Mouse (Mus musculus): ENCODE measurements at regions not wholly inside any gene's neighbourhood (a gene's known extent, or its start where the extent isn't known, plus 50 kb on each side); places are given as distances from the start of the nearest gene placed in this dataset.
A peak's percentile ranks its signal among the peaks of the same experiment; 100 is the strongest.

DNA sequence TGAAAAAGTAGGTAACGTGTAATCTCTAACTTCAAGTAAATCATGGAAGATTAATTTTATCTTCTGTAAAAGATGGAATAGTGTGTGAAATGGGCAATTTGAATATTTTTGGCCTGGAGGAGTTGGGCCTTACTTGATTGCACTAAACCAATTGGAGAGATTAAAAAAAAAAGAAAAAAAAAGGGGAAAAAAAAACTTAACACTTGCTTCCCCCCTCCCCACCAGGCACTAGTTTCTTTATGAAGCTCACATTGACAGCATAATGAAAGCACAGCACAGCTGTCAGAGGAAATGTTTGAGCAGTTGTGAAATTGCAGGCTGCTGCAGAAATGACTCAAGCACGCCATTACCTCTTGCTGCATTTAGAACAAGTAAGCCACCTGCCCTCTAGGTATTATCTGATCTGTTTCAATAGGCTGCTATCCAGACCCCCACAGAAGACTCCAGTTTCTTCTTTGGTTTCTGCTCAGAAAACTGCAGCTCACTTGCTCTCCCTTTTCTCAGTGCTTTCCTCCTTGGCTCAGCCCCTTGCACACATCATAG lies 297.9 kb downstream of the D3Ertd751e start:
- H3K27ac ChIP-seq (replicated peaks) = peak overlapping the region; percentile 47; the same call in 1 of the 2 replicates
- no peak for ATAC-seq (replicated peaks)
- H3K9me3 ChIP-seq = no peaks in the 10 kb centered on the region
- H3K36me3 ChIP-seq = no peaks in the 10 kb centered on the region
- no peak overlapping the region for H3K4me3 ChIP-seq
- H3K27me3 ChIP-seq = no peaks in the 10 kb centered on the region
- 0 out of 2 replicates have a peak, but pooled peaks cover 4% of the 10 kb centered on the region for H3K4me1 ChIP-seq
- H3K4me2 ChIP-seq (replicated peaks) = no peak overlapping the region
- WGBS = 59% methylated on average over 2 of the region's 2 CpGs
- H3K9ac ChIP-seq (replicated peaks) = no peak overlapping the region

DNA sequence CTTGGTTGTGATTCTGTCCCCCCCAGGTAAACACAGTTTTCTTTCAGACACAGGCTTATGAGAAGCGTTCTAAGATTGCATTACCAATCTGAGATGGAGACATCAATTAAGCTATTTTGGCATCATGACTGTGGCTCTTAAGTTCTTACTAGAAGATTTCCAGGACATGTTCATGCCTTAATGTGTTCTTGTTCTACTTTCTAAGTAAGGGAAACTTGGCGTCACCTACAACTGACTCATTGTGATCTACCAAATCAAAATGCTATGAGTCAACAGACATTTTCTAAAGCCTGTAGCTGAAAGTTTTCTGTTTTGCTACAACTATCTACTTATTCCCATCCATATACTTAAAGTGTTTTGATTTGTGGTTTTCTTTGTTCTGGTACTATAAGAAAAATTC lies 298.5 kb downstream of the D3Ertd751e start:
- peak overlapping the region; percentile 47; the same call in 1 of the 2 replicates for H3K27ac ChIP-seq (replicated peaks)
- H3K4me3 ChIP-seq = no peak overlapping the region
- no peaks in the 10 kb centered on the region for H3K36me3 ChIP-seq
- H3K4me2 ChIP-seq (replicated peaks) = no peak overlapping the region
- ATAC-seq (replicated peaks) = no peak
- 0 out of 2 replicates have a peak, but pooled peaks cover 4% of the 10 kb centered on the region for H3K4me1 ChIP-seq
- WGBS = 95% methylated on average over 2 of the region's 2 CpGs
- H3K27me3 ChIP-seq = no peaks in the 10 kb centered on the region
- no peaks in the 10 kb centered on the region for H3K9me3 ChIP-seq
- no peak overlapping the region for H3K9ac ChIP-seq (replicated peaks)

DNA sequence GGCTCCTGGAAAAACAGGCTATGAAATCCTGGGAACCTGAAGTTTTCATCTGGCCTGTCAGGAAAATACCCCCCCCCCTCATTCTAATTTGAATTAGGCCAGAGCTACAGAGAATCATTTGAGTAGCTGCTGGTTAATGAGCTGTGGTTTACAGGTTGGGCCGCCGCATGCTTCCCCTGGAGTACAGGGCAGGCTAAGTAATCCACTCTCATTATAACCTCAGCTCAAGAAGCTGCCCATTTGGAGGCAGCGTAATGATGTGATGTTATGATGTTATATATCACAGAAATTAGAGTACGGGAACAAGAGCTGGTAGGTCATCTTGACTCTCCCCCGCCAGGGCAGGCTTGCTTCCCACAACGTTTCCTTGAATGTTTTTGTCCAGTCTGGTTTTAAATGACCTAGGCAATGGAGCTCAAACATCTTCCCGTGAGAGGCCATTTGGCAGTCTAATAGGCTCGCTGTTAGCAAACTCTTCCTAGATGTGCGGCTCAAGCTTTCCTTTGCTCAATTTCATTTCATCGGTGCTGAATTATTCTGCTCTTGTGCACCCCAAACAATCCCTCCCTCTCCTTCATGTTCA lies 315.0 kb downstream of the D3Ertd751e start:
- Histone ChIP-seq H3K4me1 (no peaks in the 10 kb centered on the region), H3K27me3 (no peaks in the 10 kb centered on the region), H3K4me3 (no peak overlapping the region), H3K4me2 (replicated peaks) (no peak overlapping the region), H3K36me3 (no peaks in the 10 kb centered on the region), H3K9ac (replicated peaks) (no peak overlapping the region), H3K27ac (replicated peaks) (no peak overlapping the region), H3K9me3 (no peaks in the 10 kb centered on the region)
- WGBS = 66% methylated on average over 10 of the region's 10 CpGs
- ATAC-seq (replicated peaks) = no peak

DNA sequence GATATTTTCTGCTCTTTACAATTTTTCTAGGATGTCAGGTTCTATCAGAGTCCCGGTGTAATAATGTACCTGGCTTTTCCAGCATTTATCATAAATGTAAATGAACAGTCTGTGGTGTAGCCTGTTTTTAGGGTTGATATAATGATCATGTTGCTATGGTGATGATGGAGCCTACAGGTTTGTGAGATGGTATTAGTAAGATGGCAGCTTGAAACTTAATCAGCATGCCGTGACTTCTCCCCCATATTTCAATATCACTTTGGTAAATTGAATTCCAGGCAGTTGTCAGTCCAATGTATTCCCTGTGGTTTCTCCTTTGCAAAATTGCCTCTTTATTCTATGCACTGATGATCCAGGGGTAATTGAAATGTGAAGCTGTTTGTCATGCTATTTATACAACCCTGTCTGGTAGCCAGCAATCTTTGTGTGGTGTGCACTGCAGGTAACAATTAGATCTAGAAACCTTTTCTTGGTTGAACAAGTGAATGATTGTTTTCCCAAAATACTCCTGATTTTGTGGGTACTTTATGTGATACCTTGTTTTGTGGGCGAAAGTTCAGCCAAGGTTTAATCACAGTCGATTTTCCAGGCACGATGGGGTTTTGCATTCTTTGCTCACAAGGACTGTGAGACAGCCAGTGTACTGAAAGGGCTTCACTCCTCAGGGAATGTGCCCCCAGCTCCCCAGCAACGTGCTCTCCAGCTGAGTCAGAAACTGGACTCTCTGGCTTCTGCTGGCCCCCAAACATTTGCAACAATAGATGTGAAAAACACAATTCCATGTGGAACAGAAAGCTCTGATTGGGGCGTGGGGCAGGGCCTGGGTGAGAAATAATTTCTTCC lies 322.9 kb downstream of the D3Ertd751e start:
- H3K27ac ChIP-seq (replicated peaks) = no peak overlapping the region
- 16% methylated on average over 7 of the region's 7 CpGs for WGBS

DNA sequence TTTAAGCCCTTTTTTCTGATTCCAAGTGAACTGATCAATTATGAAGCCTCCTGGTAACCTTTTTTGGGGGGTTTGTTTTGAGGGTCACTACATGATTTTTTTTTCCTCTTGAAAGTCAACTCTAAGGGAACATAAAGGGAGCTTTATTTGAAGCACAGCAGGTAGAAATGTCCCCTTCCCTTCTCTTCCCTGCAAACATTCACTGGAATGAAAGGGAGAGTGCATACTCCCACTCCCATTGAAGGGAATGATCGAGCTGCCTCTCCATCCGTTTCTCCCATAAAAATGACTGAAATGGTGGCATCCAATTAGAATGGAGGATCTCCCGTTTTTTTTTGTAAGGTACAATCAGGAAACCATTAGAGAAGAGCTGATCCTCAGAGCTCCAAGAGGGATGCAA lies 323.6 kb downstream of the D3Ertd751e start:
- Histone ChIP-seq H3K4me1 (0 out of 2 replicates have a peak, but pooled peaks cover 3% of the 10 kb centered on the region), H3K9me3 (no peaks in the 10 kb centered on the region), H3K9ac (replicated peaks) (no peak overlapping the region), H3K36me3 (no peaks in the 10 kb centered on the region), H3K27ac (replicated peaks) (no peak overlapping the region), H3K27me3 (no peaks in the 10 kb centered on the region), H3K4me2 (replicated peaks) (no peak overlapping the region), H3K4me3 (no peak overlapping the region)
- no peak for ATAC-seq (replicated peaks)
- WGBS = 8% methylated on average over 3 of the region's 3 CpGs

More for the DNA sequence above, 322.9 kb downstream of the D3Ertd751e start:
- no peak overlapping the region for H3K9ac ChIP-seq (replicated peaks)
- no peaks in the 10 kb centered on the region for H3K36me3 ChIP-seq
- H3K27me3 ChIP-seq = no peaks in the 10 kb centered on the region
- 0 out of 2 replicates have a peak, but pooled peaks cover 3% of the 10 kb centered on the region for H3K4me1 ChIP-seq
- H3K9me3 ChIP-seq = no peaks in the 10 kb centered on the region
- no peak; the same call in 1 of the 2 replicates for ATAC-seq (replicated peaks)
- H3K4me3 ChIP-seq = no peak overlapping the region
- no peak overlapping the region for H3K4me2 ChIP-seq (replicated peaks)

DNA sequence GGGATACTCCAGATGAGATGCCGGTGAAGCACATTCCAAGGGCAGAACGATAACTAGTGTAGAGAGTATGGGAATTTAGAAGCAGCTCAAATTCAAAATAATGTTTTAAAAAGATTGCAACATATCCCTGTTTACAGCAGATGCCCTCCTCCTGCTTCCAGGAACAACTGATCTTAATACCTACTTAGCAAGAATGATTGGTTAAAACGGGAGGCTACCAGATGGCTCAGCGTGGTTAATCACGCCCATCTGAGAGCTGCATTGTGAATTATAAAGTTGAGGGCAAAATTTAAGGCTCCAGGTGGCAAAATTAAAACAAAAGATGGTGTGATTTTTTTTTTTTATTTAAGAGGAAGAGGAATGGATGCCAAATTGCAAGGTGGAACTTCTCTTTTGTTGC lies 324.6 kb downstream of the D3Ertd751e start:
- no peak overlapping the region for H3K4me2 ChIP-seq (replicated peaks)
- no peak for ATAC-seq (replicated peaks)
- no peaks in the 10 kb centered on the region for H3K27me3 ChIP-seq
- H3K9me3 ChIP-seq = no peaks in the 10 kb centered on the region
- H3K9ac ChIP-seq (replicated peaks) = no peak overlapping the region
- no peaks in the 10 kb centered on the region for H3K36me3 ChIP-seq
- 78% methylated on average over 5 of the region's 5 CpGs for WGBS
- no peak overlapping the region for H3K4me3 ChIP-seq
- 0 out of 2 replicates have a peak, but pooled peaks cover 3% of the 10 kb centered on the region for H3K4me1 ChIP-seq
- no peak overlapping the region for H3K27ac ChIP-seq (replicated peaks)

DNA sequence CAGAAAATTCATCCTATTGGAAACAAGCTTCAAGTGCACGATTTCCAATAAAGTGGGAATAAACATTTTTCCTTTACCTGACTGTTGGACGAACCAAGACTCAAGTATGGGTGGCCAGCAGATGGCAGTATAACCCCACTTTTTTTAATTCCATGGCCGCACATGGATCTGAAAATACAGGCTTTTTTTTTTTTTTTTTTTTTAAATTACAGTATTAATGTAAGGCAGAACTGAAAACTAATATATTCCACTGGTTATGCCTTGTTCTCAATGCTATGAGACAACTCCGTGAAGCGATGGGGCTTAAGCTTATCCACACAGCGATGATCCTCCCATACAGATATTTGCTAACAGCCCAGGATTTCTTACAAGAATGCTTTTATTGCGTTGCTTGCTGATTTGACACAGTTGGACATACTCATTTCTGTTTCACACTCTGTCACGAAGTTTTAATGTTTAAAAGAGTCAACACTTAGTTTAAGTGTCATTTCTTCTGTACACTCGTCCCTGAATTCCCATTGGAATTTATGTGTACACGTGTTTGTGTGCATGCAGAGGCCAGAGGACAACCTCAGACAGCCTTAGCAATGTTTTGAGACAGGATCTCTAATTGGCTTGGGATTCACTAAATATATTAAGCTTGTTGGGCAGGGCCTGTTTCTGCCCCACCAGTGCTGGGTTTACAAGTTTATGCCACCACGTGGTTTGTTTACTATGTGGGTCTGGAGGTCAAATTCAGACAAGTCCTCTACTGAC lies 332.3 kb downstream of the D3Ertd751e start:
- ATAC-seq (replicated peaks) = peak; percentile 73
- H3K36me3 ChIP-seq = no peaks in the 10 kb centered on the region
- H3K4me2 ChIP-seq (replicated peaks) = no peak overlapping the region
- WGBS = 41% methylated on average over 11 of the region's 11 CpGs
- no peak overlapping the region for H3K9ac ChIP-seq (replicated peaks)
- no peaks in the 10 kb centered on the region for H3K9me3 ChIP-seq
- peaks cover 3% of the 10 kb centered on the region; the same call in 1 of the 2 replicates for H3K4me1 ChIP-seq
- no peak overlapping the region for H3K4me3 ChIP-seq
- H3K27ac ChIP-seq (replicated peaks) = no peak overlapping the region
- no peaks in the 10 kb centered on the region for H3K27me3 ChIP-seq

DNA sequence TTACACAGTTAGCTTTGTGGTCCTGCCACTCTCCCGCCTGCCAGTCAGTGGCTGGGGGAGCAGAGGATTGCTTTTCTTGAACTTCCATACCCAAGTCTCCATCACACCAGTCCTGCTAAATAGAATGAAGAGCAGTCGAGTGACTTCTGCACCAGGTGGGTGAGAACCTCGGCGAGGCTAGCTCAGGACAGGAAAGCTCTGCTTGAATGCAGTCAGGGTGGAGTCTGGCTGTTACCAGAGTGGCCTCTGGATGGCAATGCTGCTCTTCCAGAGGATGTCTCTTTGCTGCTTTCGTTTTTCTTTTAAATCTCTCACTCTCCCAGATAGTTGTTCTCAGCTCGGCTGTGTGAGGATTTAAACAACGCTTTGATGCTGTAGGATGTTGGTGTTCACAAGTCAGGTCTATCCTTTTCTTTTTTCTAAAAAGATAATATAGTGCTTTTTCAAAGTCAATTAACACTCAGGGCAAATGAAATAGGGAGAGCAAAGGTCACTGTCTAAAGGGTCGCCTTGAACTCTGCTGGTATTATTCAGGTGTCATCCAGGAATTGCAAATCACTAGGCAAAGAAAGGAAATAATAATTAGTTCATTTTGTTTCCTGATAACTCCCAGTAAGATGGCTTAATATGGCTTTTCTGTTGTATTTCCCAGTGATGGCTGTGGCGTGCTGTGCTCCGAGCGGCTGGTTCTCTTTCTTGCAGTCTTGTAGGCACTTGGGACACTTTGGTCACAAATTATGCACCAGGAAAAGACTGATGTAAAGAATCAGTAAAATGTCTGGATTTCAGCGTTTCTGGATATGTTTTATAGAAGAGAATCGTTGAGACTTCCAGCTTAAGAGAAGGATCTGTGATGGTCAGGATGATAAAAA lies 368.8 kb downstream of the D3Ertd751e start:
- H3K36me3 ChIP-seq = no peaks in the 10 kb centered on the region
- H3K4me3 ChIP-seq = no peak overlapping the region
- H3K27me3 ChIP-seq = no peaks in the 10 kb centered on the region
- peak; percentile 97 for ATAC-seq (replicated peaks)
- H3K27ac ChIP-seq (replicated peaks) = 0 out of 2 replicates have a peak overlapping the region, but pooled peaks have one; percentile 9
- no peak overlapping the region for H3K9ac ChIP-seq (replicated peaks)
- H3K4me2 ChIP-seq (replicated peaks) = 0 out of 2 replicates have a peak overlapping the region, but pooled peaks have one; percentile 8
- no peaks in the 10 kb centered on the region for H3K9me3 ChIP-seq
- 31% methylated on average over 13 of the region's 13 CpGs for WGBS
- peaks cover 5% of the 10 kb centered on the region; the same call in 1 of the 2 replicates for H3K4me1 ChIP-seq

DNA sequence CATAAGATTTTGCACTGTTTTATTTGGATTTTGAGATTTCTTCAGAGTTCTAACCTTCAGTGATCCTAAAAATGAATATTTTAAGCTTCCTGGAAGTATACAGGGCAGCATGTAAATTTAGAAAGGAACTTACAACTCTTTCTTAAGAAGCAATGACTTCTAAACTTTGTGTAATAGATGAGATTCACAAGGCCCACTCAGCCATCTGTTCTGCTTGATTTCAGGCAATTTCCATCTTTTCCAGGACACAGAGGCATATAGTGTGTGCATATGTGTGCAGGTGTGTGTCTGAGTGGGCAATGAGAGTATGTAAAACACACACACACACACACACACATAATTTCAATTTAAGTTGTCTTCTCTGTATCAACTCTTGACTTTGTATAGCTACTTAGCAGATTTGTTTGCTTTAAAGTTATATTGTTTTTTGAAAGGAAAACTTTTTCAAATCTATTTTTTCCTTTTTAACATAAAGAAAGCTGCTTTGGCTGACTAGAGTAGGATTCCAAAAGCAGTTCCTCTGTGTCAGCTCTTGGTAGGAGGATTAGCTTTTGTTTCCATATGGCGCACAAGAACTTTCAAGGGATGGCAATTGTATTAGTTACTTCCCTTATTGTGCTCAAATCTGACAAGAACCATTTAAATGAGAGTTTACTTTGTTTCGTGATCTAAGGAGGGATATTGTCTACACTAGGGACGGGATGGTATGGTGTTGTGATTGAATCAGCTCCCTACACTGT lies 387.6 kb downstream of the D3Ertd751e start:
- WGBS = 64% methylated on average over 3 of the region's 3 CpGs
- no peaks in the 10 kb centered on the region for H3K9me3 ChIP-seq
- ATAC-seq (replicated peaks) = no peak

DNA sequence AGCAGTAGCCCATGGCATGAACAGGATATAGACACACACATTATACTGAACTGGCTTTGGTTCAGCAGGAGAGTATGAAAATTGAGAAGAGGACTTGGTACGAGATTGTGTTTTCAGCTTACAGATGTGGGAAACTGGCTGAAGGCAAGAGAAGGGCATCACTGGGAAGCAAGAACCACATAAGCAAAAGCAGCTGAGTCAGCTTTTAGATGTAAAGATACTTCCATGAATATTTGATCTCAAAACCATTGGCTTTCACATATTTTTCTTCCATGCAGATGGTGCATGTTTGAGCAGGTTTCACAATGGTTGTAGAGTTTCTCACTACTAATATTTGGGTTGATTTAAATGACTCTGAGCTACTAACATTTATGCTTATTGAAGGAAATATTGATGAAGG lies 389.9 kb downstream of the D3Ertd751e start:
- no peak overlapping the region for H3K4me3 ChIP-seq
- H3K9ac ChIP-seq (replicated peaks) = no peak overlapping the region
- no peak for ATAC-seq (replicated peaks)
- no peaks in the 10 kb centered on the region for H3K36me3 ChIP-seq
- no peaks in the 10 kb centered on the region for H3K9me3 ChIP-seq
- no peak overlapping the region for H3K4me2 ChIP-seq (replicated peaks)
- H3K27ac ChIP-seq (replicated peaks) = no peak overlapping the region
- no peaks in the 10 kb centered on the region for H3K4me1 ChIP-seq
- WGBS = 88% methylated on average over 1 of the region's 1 CpGs
- no peaks in the 10 kb centered on the region for H3K27me3 ChIP-seq

More for the DNA sequence above, 387.6 kb downstream of the D3Ertd751e start:
- H3K27me3 ChIP-seq = no peaks in the 10 kb centered on the region
- no peak overlapping the region for H3K27ac ChIP-seq (replicated peaks)
- H3K36me3 ChIP-seq = no peaks in the 10 kb centered on the region
- no peak overlapping the region for H3K9ac ChIP-seq (replicated peaks)
- no peak overlapping the region for H3K4me3 ChIP-seq
- H3K4me1 ChIP-seq = no peaks in the 10 kb centered on the region
- H3K4me2 ChIP-seq (replicated peaks) = no peak overlapping the region
